9 mouse cellular contexts compared by ENCODE assay signal in the genomic region with DNA sequence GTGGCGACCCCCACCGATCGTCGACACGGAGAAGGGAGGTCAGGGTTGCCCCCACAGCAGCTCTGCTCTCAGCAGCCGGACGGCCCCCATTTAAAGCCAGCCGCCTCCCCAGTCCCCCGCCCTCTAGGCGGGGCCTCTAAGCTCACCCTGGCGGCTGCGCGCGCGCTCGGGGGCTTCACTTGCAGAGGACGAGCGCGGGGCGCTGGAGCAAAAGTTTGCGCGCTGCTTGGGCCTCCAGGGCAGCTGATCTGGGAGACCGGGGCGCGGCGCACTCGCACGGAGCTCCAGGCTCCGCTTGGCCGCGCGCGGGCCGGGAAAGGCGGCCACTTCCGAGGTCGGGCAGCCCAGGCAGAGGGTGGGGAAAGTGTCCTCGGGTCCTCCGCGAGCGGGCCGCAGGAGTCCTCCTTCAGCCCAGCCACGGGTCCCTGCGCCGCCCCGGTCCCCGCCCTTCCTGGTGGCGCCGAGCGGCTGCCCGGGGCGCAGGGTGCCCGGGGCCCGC. TPM values are rescaled to one million over a fixed set of nuclear protein-coding genes. Genes with fewer than 3 reads are reported as not detected.
DNase-seq lines count a peak whose midpoint lies in the region; ATAC-seq lines count a peak whose summit lies in the region.
"Had no signal": no experiment of that assay in that cellular context is flagged by ENCODE, and none has a peak within 500 bp of the region (broad histone marks: within the 10 kb centered on the region; RNA-seq: fewer than 3 reads in every experiment).

A gene (minus strand): TSS at position 68 of the 499 bp plus-strand sequence.

- peak within 1 kb of the TSS; percentile 57 for H3K27ac ChIP-seq in hindbrain, embryonic 16.5 days (ENCODE audit: low read depth, low read length)

- under 1% methylated on average over 46 of the region's 54 CpGs for WGBS in hindbrain, embryonic 16.5 days

- DNase-seq in WW6 (ENCODE audit: low read depth, low spot score): peak; percentile 67
- DNase-seq in cerebellum, postnatal 4 days (ENCODE audit: low spot score in 2 of 2): peak; percentile 31 to 52
- DNase-seq in gastrocnemius, adult 8-10 months (ENCODE audit: low spot score in 2 of 2): peak; percentile 54 to 68
- DNase-seq in left cerebral cortex, adult 8-10 months (ENCODE audit: low spot score in 2 of 2): peak; percentile 40 to 56
- DNase-seq in lung, postnatal 25 days (ENCODE audit: low spot score): peak; percentile 28
- DNase-seq in right cerebral cortex, postnatal 14 days: peak; percentile 56
- no peak for DNase-seq in spleen, postnatal 10 days (ENCODE audit: low spot score in 2 of 2)

- peak within 1 kb of the TSS; percentile 76 for H3K9ac ChIP-seq in hindbrain, embryonic 16.5 days (ENCODE audit: low read depth, low read length)

- no peaks in the 10 kb centered on the region for H3K36me3 ChIP-seq in hindbrain, embryonic 16.5 days (ENCODE audit: control insufficient read depth, insufficient read depth, low read length)

- H3K4me2 ChIP-seq in hindbrain, embryonic 16.5 days (ENCODE audit: low read length): peak within 1 kb of the TSS; percentile 94

- H3K9me3 ChIP-seq in hindbrain, embryonic 16.5 days (ENCODE audit: control insufficient read depth, low read length): no peaks in the 10 kb centered on the region

- peak; percentile 81 for ATAC-seq in hindbrain, embryonic 16.5 days

- peaks cover 7% of the 10 kb centered on the region for H3K4me1 ChIP-seq in hindbrain, embryonic 16.5 days (ENCODE audit: control insufficient read depth, insufficient read depth, low read depth, low read length)

- peak within 1 kb of the TSS; percentile 70 for H3K4me3 ChIP-seq in hindbrain, embryonic 16.5 days (ENCODE audit: low read length)

- peaks cover 10% of the 10 kb centered on the region; the same call in 1 of the 2 replicates for H3K27me3 ChIP-seq in hindbrain, embryonic 16.5 days (replicated peaks; ENCODE audit: control insufficient read depth, insufficient read depth, low read length)

RNA-seq across cellular contexts. Expression of the gene that starts here (rescaled TPM):
- total RNA-seq in gastrocnemius, adult 8-10 months (2022): 10 to 100 TPM in 3 of 4 experiments, 1 to 10 TPM in 1; 6.5 to 25.9 (median 14.7) TPM
- polyA plus RNA-seq in hindbrain, embryonic 16.5 days (2015; fragmentation: Nextera tagmentation; extraction: Ambion mirVana): 0.59 and 0.70 TPM in 2 replicates
- 10 to 100 TPM; 14.3 to 15.5 (median 14.9) TPM for total RNA-seq in left cerebral cortex, adult 8-10 months (2022)
- polyA plus RNA-seq: spleen, adult 2 months had no signal

Comparison
In these comparisons a context has a peak if more than half of its experiments do, and no peak if none do; other contexts are left out.
1. Peak in ATAC-seq, H3K4me3 ChIP-seq, H3K27ac ChIP-seq, H3K9ac ChIP-seq and H3K4me2 ChIP-seq in hindbrain, embryonic 16.5 days; RNA of the gene not detected or under 1 TPM.
2. DNase-seq: peak in WW6 (single experiment), cerebellum, postnatal 4 days (2 of 2), gastrocnemius, adult 8-10 months (2 of 2), left cerebral cortex, adult 8-10 months (2 of 2), lung, postnatal 25 days (single experiment) and right cerebral cortex, postnatal 14 days (single experiment); none in spleen, postnatal 10 days (0 of 2).